Mouse (Mus musculus) ES-E14 (cell line): Measurements from ENCODE around the gene Apol7a.

Source experiments
- ZC3H11A ChIP-seq: IDR thresholded peaks from 2 replicates; pipeline ENCODE4 v1.6.1; 2012; ENCODE audit warnings: low read depth, mild to moderate bottlenecking, inconsistent platforms, low read length, borderline replicate concordance
- ZNF384 ChIP-seq: IDR thresholded peaks from 2 replicates; pipeline ENCODE4 v1.6.1; 2012; ENCODE audit warnings: low read depth, low read length, inconsistent platforms

DNA sequence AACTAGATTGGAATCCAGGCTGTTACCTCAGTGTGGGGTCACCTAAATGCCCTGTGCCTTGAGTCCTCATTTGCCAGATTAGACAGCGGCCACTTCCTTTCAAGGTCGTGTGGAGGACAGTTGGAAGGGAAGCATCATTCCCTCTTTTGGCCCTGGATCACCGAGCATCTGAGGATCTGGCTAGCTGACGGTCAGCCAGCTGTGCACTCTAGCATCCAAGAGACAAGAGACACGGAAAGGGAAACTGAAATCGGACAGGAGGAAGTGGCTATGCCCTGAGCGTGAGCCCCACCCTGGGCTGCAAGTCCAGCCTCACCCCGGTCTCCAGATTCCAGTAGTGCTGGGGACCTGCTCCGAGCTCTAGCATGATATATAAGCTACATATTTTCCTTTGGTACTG is 39.4 kb downstream of the Apol7a start:
- TF ChIP-seq ZC3H11A (no peak), ZNF384 (no peak)
